Mouse (Mus musculus) left cerebral cortex, postnatal 14 days (tissue): ENCODE data around the gene Dao. TPM values are rescaled to one million over a fixed set of nuclear protein-coding genes. Genes with fewer than 3 reads are reported as not detected.
A peak's percentile ranks its signal among the peaks of the same experiment; 100 is the strongest.

Experiments
- DNase-seq, 2 experiments: peaks; one replicate each; pipeline ENCODE4 v3.0.0; 2021 to 2022; ENCODE audit warnings: low spot score in 2 of 2, mixed read lengths in 1 of 2
- intact Hi-C: fragments of 180-260 bp; cut with DNase I; formaldehyde crosslinking; loops from one replicate; pipeline ENCODE4 v1.15.1; 2025
- long read RNA-seq, 2 experiments: library from polyadenylated mRNA; stranded (forward); transcript quantifications; one replicate each; pipeline ENCODE4 v2.0.0; 2021
- total RNA-seq, 2 experiments: library from RNA; stranded (reverse); gene quantifications; 2 replicates each; pipeline ENCODE4 v1.2.3; 2021

The Dao gene
- not detected for total RNA-seq
- long read RNA-seq, experiment 1, partial matches to known transcripts, result 0 of 1 reads
- long read RNA-seq, experiment 1, other reads (novel, unspliced or antisense), result 1 of 1 reads
- long read RNA-seq, experiment 2, result 0 reads

GRCm38 (mm10) chr5:114003542-114003941 lies at the start of gene Dao:
Gene Dao, plus strand, starts transcription at chr5:114003703.
- DNase-seq, result no peak
- intact Hi-C loops, result no loop called here

GRCm38 (mm10) chr5:113954421-113954820 lies 49.1 kb upstream of the Dao start:
- peak; percentile 88 to 89 for DNase-seq
- intact Hi-C loops, result loop anchor here (2.0 kb wide), 2 partner anchors 100 to 182 kb away; partner anchors contain the start of genes Iscu and Sart3

GRCm38 (mm10) chr5:113955281-113955680 lies 48.2 kb upstream of the Dao start:
- intact Hi-C loops, result loop anchor here (2.0 to 5.0 kb wide), 3 partner anchors 92 to 182 kb away; partner anchors contain the start of genes Iscu and Sart3
- DNase-seq, result no peak

- intact Hi-C loops, result loop anchor here (2.0 to 5.0 kb wide), 4 partner anchors 37 to 183 kb away; partner anchors contain the start of genes Iscu, Sart3 and Ssh1
- DNase-seq, result no peak
Observed at GRCm38 (mm10) chr5:113955691-113956090, 47.8 kb upstream of the Dao start.

GRCm38 (mm10) chr5:113956510-113956909 lies 47.0 kb upstream of the Dao start:
- peak; percentile 72 to 81 for DNase-seq
- intact Hi-C loops, result loop anchor here (2.0 to 5.0 kb wide), 2 partner anchors 36 to 91 kb away; partner anchors contain the start of gene Ssh1

- DNase-seq, result no peak
- intact Hi-C loops, result loop anchor here (5.0 kb wide), 1 partner anchor 88 kb away; no protein-coding TSS in a partner anchor
Observed at GRCm38 (mm10) chr5:113959039-113959438, 44.5 kb upstream of the Dao start.

- intact Hi-C loops, result no loop called here
- no peak for DNase-seq
Observed at GRCm38 (mm10) chr5:113960416-113960815, 43.1 kb upstream of the Dao start.

- DNase-seq, result no peak
- intact Hi-C loops, result no loop called here
Observed at GRCm38 (mm10) chr5:113961776-113962175, 41.7 kb upstream of the Dao start.

- no peak for DNase-seq
- intact Hi-C loops, result no loop called here
Observed at GRCm38 (mm10) chr5:113964972-113965371, 38.5 kb upstream of the Dao start.

GRCm38 (mm10) chr5:113965659-113966185 lies 37.8 kb upstream of the Dao start:
- intact Hi-C loops, result no loop called here
- DNase-seq, result no peak

- intact Hi-C loops, result no loop called here
- no peak for DNase-seq
Observed at GRCm38 (mm10) chr5:113966452-113967150, 36.9 kb upstream of the Dao start.

- no peak for DNase-seq
- intact Hi-C loops, result no loop called here
Observed at GRCm38 (mm10) chr5:113968371-113968770, 35.1 kb upstream of the Dao start.

GRCm38 (mm10) chr5:113971434-113971960 lies 32.0 kb upstream of the Dao start:
- intact Hi-C loops, result no loop called here

GRCm38 (mm10) chr5:113972589-113973515 lies 30.7 kb upstream of the Dao start:
- intact Hi-C loops, result no loop called here
- DNase-seq, result no peak

More at GRCm38 (mm10) chr5:113971434-113971960, 32.0 kb upstream of the Dao start:
- DNase-seq, result no peak

GRCm38 (mm10) chr5:113973790-113974189 lies 29.7 kb upstream of the Dao start:
- no peak for DNase-seq
- intact Hi-C loops, result no loop called here

GRCm38 (mm10) chr5:113974576-113974975 lies 28.9 kb upstream of the Dao start:
- no peak for DNase-seq
- intact Hi-C loops, result no loop called here

- DNase-seq, result peak; percentile 34 to 52
- intact Hi-C loops, result no loop called here
Observed at GRCm38 (mm10) chr5:113975538-113976215, 27.8 kb upstream of the Dao start.

GRCm38 (mm10) chr5:113976597-113976996 lies 26.9 kb upstream of the Dao start:
- DNase-seq, result no peak
- intact Hi-C loops, result no loop called here

GRCm38 (mm10) chr5:113977309-113977708 lies 26.2 kb upstream of the Dao start:
- intact Hi-C loops, result no loop called here

More at GRCm38 (mm10) chr5:113977309-113977708, 26.2 kb upstream of the Dao start:
- DNase-seq, result no peak
